In the genomic region with DNA sequence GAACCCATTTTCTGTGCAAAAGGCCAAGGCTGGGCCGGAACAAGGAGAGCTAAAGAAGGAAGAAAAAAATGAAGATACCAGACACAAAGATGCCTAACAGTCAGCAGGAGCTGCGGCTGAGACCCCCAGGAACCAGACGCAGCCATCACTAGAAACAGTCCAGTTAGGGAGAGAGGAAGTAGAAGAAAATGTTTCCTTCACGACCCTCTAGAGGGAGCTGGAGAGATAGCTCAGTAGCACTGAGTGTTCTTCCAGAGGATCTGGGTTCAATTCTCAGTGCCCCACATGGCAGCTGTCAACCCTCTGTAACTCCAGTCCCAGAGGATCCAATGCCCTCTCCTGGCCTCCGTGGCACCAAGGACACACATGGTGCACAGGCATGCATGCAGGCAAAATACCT, we compare ENCODE assay signal across 13 mouse cellular contexts.
DNase-seq lines count a peak whose midpoint lies in the region; ATAC-seq and TF ChIP-seq lines count a peak whose summit lies in the region.
"Had no signal": no experiment of that assay in that cellular context is flagged by ENCODE, and none has a peak within 500 bp of the region (broad histone marks: within the 10 kb centered on the region; RNA-seq: fewer than 3 reads in every experiment).

No protein-coding gene starts in this region.

- no peak for DNase-seq in kidney, postnatal 0 days (ENCODE audit: low spot score)
- peak; percentile 47 for DNase-seq in naive thymus-derived CD4-positive, alpha-beta T cell, adult 2 months (ENCODE audit: low read depth)
- no peak for DNase-seq in yolk sac, embryonic 10.5 days (ENCODE audit: low spot score)
- DNase-seq in midbrain, embryonic 14.5 days: no peak
- DNase-seq in forebrain, postnatal 0 days: no peak
- DNase-seq: cerebellum, adult 18-20 months; kidney, adult 11 months; right cerebral cortex, adult 18-20 months had no signal

- H3K9me3 ChIP-seq in kidney, postnatal 0 days (replicated peaks; ENCODE audit: low read length): no peaks in the 10 kb centered on the region
- no peaks in the 10 kb centered on the region for H3K9me3 ChIP-seq in kidney, embryonic 15.5 days (replicated peaks)
- no peaks in the 10 kb centered on the region for H3K9me3 ChIP-seq in E14TG2a.4 (ENCODE audit: low read length)
- no peaks in the 10 kb centered on the region for H3K9me3 ChIP-seq in midbrain, embryonic 14.5 days (ENCODE audit: control insufficient read depth, low read length)
- no peaks in the 10 kb centered on the region for H3K9me3 ChIP-seq in forebrain, postnatal 0 days (ENCODE audit: low read length)
- H3K9me3 ChIP-seq: heart, embryonic 13.5 days had no signal

- no peaks in the 10 kb centered on the region for H3K36me3 ChIP-seq in kidney, postnatal 0 days (ENCODE audit: insufficient read depth, low read length)
- no peaks in the 10 kb centered on the region for H3K36me3 ChIP-seq in kidney, embryonic 15.5 days
- no peaks in the 10 kb centered on the region for H3K36me3 ChIP-seq in E14TG2a.4 (ENCODE audit: insufficient read depth, low read length)
- no peaks in the 10 kb centered on the region for H3K36me3 ChIP-seq in midbrain, embryonic 14.5 days (ENCODE audit: control insufficient read depth, insufficient read depth, low read length)
- no peaks in the 10 kb centered on the region for H3K36me3 ChIP-seq in forebrain, postnatal 0 days (ENCODE audit: insufficient read depth)
- H3K36me3 ChIP-seq: heart, embryonic 13.5 days had no signal

- ATAC-seq in kidney, postnatal 0 days (replicated peaks; ENCODE audit: low FRiP score, low read depth): no peak
- ATAC-seq in kidney, embryonic 15.5 days (replicated peaks; ENCODE audit: low FRiP score): no peak
- ATAC-seq in common myeloid progenitor, adult 5-6 weeks (replicated peaks; ENCODE audit: low read depth, poor library complexity, severe bottlenecking): peak; percentile 27
- ATAC-seq in midbrain, embryonic 14.5 days (ENCODE audit: low FRiP score, low TSS enrichment): no peak
- no peak for ATAC-seq in forebrain, postnatal 0 days

- H3K27ac ChIP-seq in kidney, postnatal 0 days: no peak overlapping the region
- no peak overlapping the region for H3K27ac ChIP-seq in kidney, embryonic 15.5 days
- H3K27ac ChIP-seq in midbrain, embryonic 14.5 days (replicated peaks; ENCODE audit: low read depth, low read length): no peak overlapping the region
- no peak overlapping the region for H3K27ac ChIP-seq in forebrain, postnatal 0 days (ENCODE audit: low read depth, low read length)

- H3K4me3 ChIP-seq in kidney, postnatal 0 days (replicated peaks; ENCODE audit: low read depth, low read length): no peak overlapping the region
- no peak overlapping the region for H3K4me3 ChIP-seq in kidney, embryonic 15.5 days (replicated peaks)
- peak overlapping the region; percentile 60 for H3K4me3 ChIP-seq in E14TG2a.4 (replicated peaks; ENCODE audit: low read length)
- H3K4me3 ChIP-seq in midbrain, embryonic 14.5 days (replicated peaks; ENCODE audit: low read depth, low read length): no peak overlapping the region
- H3K4me3 ChIP-seq in forebrain, postnatal 0 days (ENCODE audit: low read depth, low read length): no peak overlapping the region
- H3K4me3 ChIP-seq: heart, embryonic 13.5 days; myocyte had no signal

- TF ChIP-seq CTCF in kidney, postnatal 0 days (IDR thresholded peaks at IDR 0.05; ENCODE audit: low read depth): peak; percentile 17; the same call in 1 of the 2 replicates
- TF ChIP-seq CTCF in E14TG2a.4 (conservative IDR thresholded peaks at IDR 0.05; ENCODE audit: low read length): peak; percentile 41
- TF ChIP-seq CTCF in forebrain, postnatal 0 days (IDR thresholded peaks at IDR 0.05; ENCODE audit: low read depth): no peak

- WGBS in kidney, postnatal 0 days: 64% methylated on average over 5 of the region's 5 CpGs
- 66% methylated on average over 5 of the region's 5 CpGs for WGBS in kidney, embryonic 15.5 days
- WGBS in midbrain, embryonic 14.5 days: 66% methylated on average over 5 of the region's 5 CpGs
- WGBS in forebrain, postnatal 0 days: 55% methylated on average over 5 of the region's 5 CpGs

- no peaks in the 10 kb centered on the region for H3K4me1 ChIP-seq in kidney, postnatal 0 days (replicated peaks; ENCODE audit: insufficient read depth, low read length)
- H3K4me1 ChIP-seq in kidney, embryonic 15.5 days: peaks cover 12% of the 10 kb centered on the region
- H3K4me1 ChIP-seq in E14TG2a.4 (replicated peaks; ENCODE audit: low read depth, low read length): peaks cover 46% of the 10 kb centered on the region
- H3K4me1 ChIP-seq in midbrain, embryonic 14.5 days (ENCODE audit: control insufficient read depth, insufficient read depth, low read length): peaks cover 4% of the 10 kb centered on the region
- H3K4me1 ChIP-seq in forebrain, postnatal 0 days (ENCODE audit: insufficient read depth): no peaks in the 10 kb centered on the region

- 0 out of 2 replicates have a peak, but pooled peaks cover 2% of the 10 kb centered on the region for H3K27me3 ChIP-seq in kidney, postnatal 0 days (ENCODE audit: insufficient read depth, low read length)
- peaks cover 5% of the 10 kb centered on the region for H3K27me3 ChIP-seq in kidney, embryonic 15.5 days
- H3K27me3 ChIP-seq in E14TG2a.4 (ENCODE audit: insufficient read depth, low read length): no peaks in the 10 kb centered on the region
- H3K27me3 ChIP-seq in midbrain, embryonic 14.5 days (ENCODE audit: control insufficient read depth, insufficient read depth, low read length): no peaks in the 10 kb centered on the region
- no peaks in the 10 kb centered on the region for H3K27me3 ChIP-seq in forebrain, postnatal 0 days (ENCODE audit: insufficient read depth, low read length)

- H3K4me2 ChIP-seq in kidney, postnatal 0 days (ENCODE audit: low read length): no peak overlapping the region
- H3K4me2 ChIP-seq in kidney, embryonic 15.5 days: no peak overlapping the region
- no peak overlapping the region for H3K4me2 ChIP-seq in midbrain, embryonic 14.5 days (ENCODE audit: low read length)
- no peak overlapping the region for H3K4me2 ChIP-seq in forebrain, postnatal 0 days (ENCODE audit: low read depth)

- H3K9ac ChIP-seq in kidney, postnatal 0 days (ENCODE audit: low read depth, low read length): no peak overlapping the region
- no peak overlapping the region for H3K9ac ChIP-seq in kidney, embryonic 15.5 days
- no peak overlapping the region for H3K9ac ChIP-seq in midbrain, embryonic 14.5 days (replicated peaks; ENCODE audit: low read length)
- H3K9ac ChIP-seq in forebrain, postnatal 0 days: no peak overlapping the region
- H3K9ac ChIP-seq: heart, embryonic 13.5 days had no signal
